Mouse (Mus musculus) intestine, embryonic 14.5 days (tissue): ENCODE data around the gene Gpr83. TPM values are rescaled to one million over a fixed set of nuclear protein-coding genes. Genes with fewer than 3 reads are reported as not detected.

ENCODE experiments used
- ATAC-seq: fragments of 200-750 bp; cut with Nextera tagmentation; replicated peaks from 2 replicates; pipeline ENCODE4 v1.8.0; 2017; ENCODE audit warnings: low read depth, moderate number of reproducible peaks, moderate TSS enrichment, moderate library complexity; ENCODE audit not compliant: low FRiP score, low TSS enrichment
- DNase-seq: peaks from one replicate; pipeline ENCODE4 v3.0.0-alpha.2; 2018; ENCODE audit warnings: low spot score
- H3K27ac ChIP-seq: fragments of 300-500 bp; sonication (generic); 2 replicates; pipeline ENCODE4 v1.5.1; 2014; ENCODE audit warnings: low read depth, mild to moderate bottlenecking, control low read depth
- H3K27me3 ChIP-seq: fragments of 300-500 bp; sonication (generic); replicated peaks from 2 replicates; pipeline ENCODE4 v1.6.1; 2014; ENCODE audit warnings: low read length, control low read depth; ENCODE audit not compliant: control insufficient read depth, insufficient read depth
- H3K36me3 ChIP-seq: fragments of 300-500 bp; sonication (generic); 2 replicates; pipeline ENCODE4 v1.6.1; 2014; ENCODE audit warnings: low read length, control low read depth; ENCODE audit not compliant: control insufficient read depth, insufficient read depth
- H3K4me1 ChIP-seq: fragments of 300-500 bp; sonication (generic); replicated peaks from 2 replicates; pipeline ENCODE4 v1.6.1; 2014; ENCODE audit warnings: low read length, control low read depth, mixed read lengths; ENCODE audit not compliant: control insufficient read depth, insufficient read depth
- H3K4me2 ChIP-seq: fragments of 300-500 bp; sonication (generic); 2 replicates; pipeline ENCODE4 v1.6.1; 2014; ENCODE audit warnings: low read length
- H3K4me3 ChIP-seq: fragments of 300-500 bp; sonication (generic); 2 replicates; pipeline ENCODE4 v1.5.1; 2014; ENCODE audit warnings: low read depth, low read length, control low read depth, mixed read lengths
- H3K9ac ChIP-seq: fragments of 300-500 bp; sonication (generic); 2 replicates; pipeline ENCODE4 v1.6.1; 2014; ENCODE audit warnings: mild to moderate bottlenecking, low read length
- H3K9me3 ChIP-seq: fragments of 300-500 bp; sonication (generic); 2 replicates; pipeline ENCODE4 v1.6.1; 2016; ENCODE audit warnings: low read length, control low read depth; ENCODE audit not compliant: control insufficient read depth
- WGBS: fragments of 180-500 bp; shearing (Covaris S2); extraction: QIAGEN DNeasy Blood & Tissue Kit; methylation state at CpG from one replicate; pipeline ENCODE4 v1.1.7; 2014; 5-methylcytosine and 5-hydroxymethylcytosine counted together
- polyA plus RNA-seq: library from polyadenylated mRNA; unstranded; fragments of >200 nt; fragmentation: Nextera tagmentation; extraction: Ambion mirVana; gene quantifications from 2 replicates; pipeline ENCODE4 v1.2.1, GENCODE M21; 2014

The Gpr83 gene
- polyA plus RNA-seq, 1 experiment from 2014 or later, result 0.69 TPM

- DNase-seq (no peak), ATAC-seq (no peak)
- Histone ChIP-seq H3K4me3 (no peak overlapping the region), H3K36me3 (no peaks in the 10 kb centered on the region), H3K4me2 (no peak overlapping the region), H3K27ac (no peak overlapping the region), H3K4me1 (no peaks in the 10 kb centered on the region), H3K27me3 (no peaks in the 10 kb centered on the region), H3K9ac (no peak overlapping the region), H3K9me3 (no peaks in the 10 kb centered on the region)
- 75% methylated on average over 9 of the region's 9 CpGs for WGBS
These were observed 33.4 kb downstream of the Gpr83 start for GRCm38 (mm10) chr9:14893388-14893787.

GRCm38 (mm10) chr9:14894628-14895027 is 34.6 kb downstream of the Gpr83 start:
- no peak overlapping the region for H3K9ac ChIP-seq
- H3K4me2 ChIP-seq, result no peak overlapping the region
- H3K36me3 ChIP-seq, result no peaks in the 10 kb centered on the region
- H3K27me3 ChIP-seq, result no peaks in the 10 kb centered on the region
- H3K4me3 ChIP-seq, result no peak overlapping the region
- H3K4me1 ChIP-seq, result no peaks in the 10 kb centered on the region
- WGBS, result 88% methylated on average over 3 of the region's 3 CpGs
- DNase-seq (no peak), ATAC-seq (no peak)
- no peak overlapping the region for H3K27ac ChIP-seq
- H3K9me3 ChIP-seq, result no peaks in the 10 kb centered on the region

- no peak overlapping the region for H3K9ac ChIP-seq
- H3K4me1 ChIP-seq, result no peaks in the 10 kb centered on the region
- no peak overlapping the region for H3K4me3 ChIP-seq
- DNase-seq (no peak), ATAC-seq (no peak)
- WGBS, result 55% methylated on average over 7 of the region's 7 CpGs
- no peaks in the 10 kb centered on the region for H3K9me3 ChIP-seq
- H3K4me2 ChIP-seq, result no peak overlapping the region
- H3K36me3 ChIP-seq, result no peaks in the 10 kb centered on the region
- H3K27ac ChIP-seq, result no peak overlapping the region
- no peaks in the 10 kb centered on the region for H3K27me3 ChIP-seq
These were observed 35.3 kb downstream of the Gpr83 start for GRCm38 (mm10) chr9:14895237-14895835.

GRCm38 (mm10) chr9:14897102-14897501 is 37.1 kb downstream of the Gpr83 start:
- H3K9ac ChIP-seq, result no peak overlapping the region
- WGBS, result 66% methylated on average over 3 of the region's 3 CpGs
- no peak overlapping the region for H3K4me3 ChIP-seq
- H3K4me1 ChIP-seq, result no peaks in the 10 kb centered on the region
- ATAC-seq (no peak), DNase-seq (no peak)
- no peaks in the 10 kb centered on the region for H3K36me3 ChIP-seq
- no peak overlapping the region for H3K27ac ChIP-seq
- no peak overlapping the region for H3K4me2 ChIP-seq
- no peaks in the 10 kb centered on the region for H3K9me3 ChIP-seq
- no peaks in the 10 kb centered on the region for H3K27me3 ChIP-seq

GRCm38 (mm10) chr9:14901757-14902156 is 41.7 kb downstream of the Gpr83 start:
- H3K27ac ChIP-seq, result no peak overlapping the region
- WGBS, result 49% methylated on average over 7 of the region's 7 CpGs
- H3K9ac ChIP-seq, result no peak overlapping the region
- DNase-seq, result no peak
- H3K27me3 ChIP-seq, result no peaks in the 10 kb centered on the region
- peaks cover 12% of the 10 kb centered on the region; the same call in 1 of the 2 replicates for H3K4me1 ChIP-seq
- H3K9me3 ChIP-seq, result no peaks in the 10 kb centered on the region
- H3K4me2 ChIP-seq, result no peak overlapping the region
- H3K36me3 ChIP-seq, result no peaks in the 10 kb centered on the region
- ATAC-seq, result peak; percentile 52
- no peak overlapping the region for H3K4me3 ChIP-seq

GRCm38 (mm10) chr9:14902416-14902815 is 42.4 kb downstream of the Gpr83 start:
- 95% methylated on average over 2 of the region's 2 CpGs for WGBS
- Histone ChIP-seq H3K36me3 (no peaks in the 10 kb centered on the region), H3K4me3 (no peak overlapping the region), H3K9me3 (no peaks in the 10 kb centered on the region), H3K27ac (no peak overlapping the region), H3K27me3 (no peaks in the 10 kb centered on the region), H3K9ac (no peak overlapping the region), H3K4me2 (no peak overlapping the region), H3K4me1 (peaks cover 12% of the 10 kb centered on the region; the same call in 1 of the 2 replicates)
- DNase-seq (no peak), ATAC-seq (no peak)

GRCm38 (mm10) chr9:14903006-14903405 is 43.0 kb downstream of the Gpr83 start:
- WGBS, result 88% methylated on average over 3 of the region's 3 CpGs
- Histone ChIP-seq H3K9ac (no peak overlapping the region), H3K36me3 (no peaks in the 10 kb centered on the region), H3K27me3 (no peaks in the 10 kb centered on the region), H3K4me2 (no peak overlapping the region), H3K4me3 (no peak overlapping the region), H3K9me3 (no peaks in the 10 kb centered on the region), H3K4me1 (peaks cover 12% of the 10 kb centered on the region; the same call in 1 of the 2 replicates), H3K27ac (no peak overlapping the region)
- no peak for ATAC-seq
- no peak for DNase-seq

GRCm38 (mm10) chr9:14903581-14904378 is 43.8 kb downstream of the Gpr83 start, which contains the start of gene Izumo1r:
Gene Izumo1r, minus strand, starts transcription at chr9:14903949.
- Histone ChIP-seq H3K4me2 (no peak within 1 kb of the TSS), H3K4me1 (peaks cover 12% of the 10 kb centered on the region; the same call in 1 of the 2 replicates), H3K9ac (no peak within 1 kb of the TSS), H3K9me3 (no peaks in the 10 kb centered on the region), H3K27ac (no peak within 1 kb of the TSS), H3K36me3 (no peaks in the 10 kb centered on the region), H3K4me3 (no peak within 1 kb of the TSS), H3K27me3 (no peaks in the 10 kb centered on the region)
- no peak for ATAC-seq
- no peak for DNase-seq
- 41% methylated on average over 11 of the region's 11 CpGs for WGBS
